Mouse (Mus musculus) c-Kit-positive CD71-negative TER-119-negative erythroid progenitor cells, embryonic 14.5 days (primary cell): Measurements from ENCODE around the gene Vmn2r102.

Experiments used
- DNase-seq: peaks from one replicate; pipeline ENCODE4 v3.0.0-alpha.2; 2013; ENCODE audit warnings: low read depth

Vmn2r102 gene

DNA sequence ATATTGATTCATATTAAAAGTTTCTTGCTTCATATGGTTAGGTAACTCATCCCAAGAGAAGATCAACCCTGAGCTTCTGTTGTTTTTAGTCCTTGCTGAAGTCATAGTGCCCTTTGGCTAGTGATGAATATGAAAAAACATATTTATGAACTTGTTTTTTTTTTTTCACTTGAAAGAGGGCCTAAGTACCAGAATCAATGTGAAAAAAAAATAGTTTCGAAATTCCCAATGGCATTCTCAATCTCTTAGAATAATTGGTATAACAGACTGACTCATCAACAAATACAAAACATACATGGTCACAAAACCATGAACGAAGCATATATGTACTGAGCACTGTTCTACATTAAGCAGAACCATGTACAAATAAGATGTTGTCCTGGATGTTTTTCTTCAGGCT, at the start of gene Vmn2r102:
Gene Vmn2r102 (plus strand): TSS at position 301 of the 400 bp plus-strand sequence.
- DNase-seq = no peak

DNA sequence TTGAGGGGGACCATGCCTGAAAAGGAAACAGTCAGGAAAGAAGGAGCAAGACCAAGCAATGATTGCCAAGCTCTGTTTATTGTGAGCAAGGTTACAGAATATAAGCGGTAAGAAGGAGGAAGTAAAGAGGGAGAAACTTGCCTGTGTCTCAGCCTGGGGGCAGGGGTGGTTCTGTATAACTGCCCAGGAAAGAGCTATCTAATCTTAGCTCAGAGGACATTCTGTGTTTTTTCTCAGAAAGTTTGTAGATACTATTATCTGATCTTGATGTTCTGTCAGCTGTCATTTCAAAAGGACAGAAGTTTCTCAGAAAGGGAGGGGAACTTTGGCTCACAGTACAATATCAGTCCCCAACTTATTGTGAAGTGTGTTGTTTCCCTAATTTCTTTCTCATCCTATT, 30.8 kb upstream of the Vmn2r102 start:
- no peak for DNase-seq

DNA sequence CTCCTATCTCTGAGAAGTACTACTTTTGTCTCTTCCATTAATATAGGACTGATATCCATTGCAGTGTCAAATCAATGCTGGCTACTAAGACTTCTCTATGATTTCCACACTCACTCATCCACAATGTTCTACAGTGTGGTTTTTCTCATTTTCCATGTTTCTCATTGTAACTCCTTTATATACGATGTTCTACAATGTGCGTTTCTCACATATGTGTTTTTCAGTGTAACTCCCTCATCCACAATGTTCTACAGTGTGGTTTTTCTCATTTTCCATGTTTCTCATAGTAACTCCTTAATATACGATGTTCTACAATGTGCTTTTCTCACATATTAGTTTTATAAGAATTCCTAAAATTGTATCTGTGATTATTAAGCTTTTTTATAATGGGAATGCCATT, 1.7 kb upstream of the Vmn2r102 start:
- no peak for DNase-seq

DNA sequence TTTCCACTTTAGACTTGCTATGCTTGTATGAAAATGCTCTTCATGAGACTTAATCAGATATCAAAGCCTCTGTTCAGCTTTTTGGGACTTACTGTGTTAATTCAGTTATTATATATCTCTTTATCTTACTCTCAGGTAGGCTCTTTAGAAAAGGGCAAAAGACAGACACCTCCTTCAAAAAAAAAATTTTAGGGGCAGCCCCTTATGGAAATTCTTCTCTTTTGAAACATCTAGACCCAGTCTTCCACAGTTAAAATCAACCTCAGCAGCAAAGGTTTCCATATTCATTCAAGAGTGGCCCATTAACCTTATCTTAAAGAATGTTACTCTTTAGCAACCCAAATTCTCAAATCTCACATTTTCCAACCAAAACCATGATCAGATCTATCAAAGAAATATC, 31.9 kb downstream of the Vmn2r102 start:
- DNase-seq = no peak
